Mouse (Mus musculus) heart, postnatal 14 days (tissue): ENCODE data around the gene Lasp1. TPM values are rescaled to one million over a fixed set of nuclear protein-coding genes. Genes with fewer than 3 reads are reported as not detected.
"Not testable (repeated sequence)": the region's sequence is repeated elsewhere in the genome, so short reads cannot be mapped to it uniquely, and the experiment has no call there.

ENCODE experiments used
- DNase-seq, 2 experiments: peaks; one replicate each; pipeline ENCODE4 v3.0.0; 2021 to 2022
- intact Hi-C: fragments of 180-260 bp; cut with DNase I; formaldehyde crosslinking; loops from one replicate; pipeline ENCODE4 v1.15.1; 2025
- total RNA-seq, 2 experiments: library from RNA; stranded (reverse); gene quantifications; 2 replicates each; pipeline ENCODE4 v1.2.3; 2021

The Lasp1 gene
- total RNA-seq, 2 experiments from 2014 or later: 47.8 to 49.6 TPM

DNA sequence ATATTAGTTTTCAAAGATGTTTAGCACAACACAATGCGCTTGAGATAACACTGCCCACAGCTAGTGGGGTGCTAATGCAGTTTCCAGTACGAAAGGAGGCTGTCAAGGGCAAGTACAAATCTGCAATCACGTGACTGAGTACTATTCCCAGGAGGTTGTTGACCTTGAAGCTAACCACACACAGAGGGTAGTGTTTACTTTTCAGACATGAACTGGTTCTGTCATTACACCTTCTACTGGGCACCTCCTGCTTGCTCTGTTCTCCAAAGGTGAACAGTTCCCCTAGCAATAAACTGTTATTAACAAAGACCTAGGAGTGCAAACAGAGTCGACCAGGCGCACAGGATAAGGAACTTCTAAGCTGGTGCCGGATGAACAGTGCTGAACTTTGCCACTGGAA lies 51.6 kb downstream of the Lasp1 start:
- no peak for DNase-seq
- intact Hi-C loops: no loop called here

GRCm38 (mm10) chr11:97851601-97852000 lies 52.8 kb downstream of the Lasp1 start:
- DNase-seq: no peak
- intact Hi-C loops: no loop called here

GRCm38 (mm10) chr11:97855473-97855872 lies 56.7 kb downstream of the Lasp1 start:
- no peak for DNase-seq
- intact Hi-C loops: no loop called here

GRCm38 (mm10) chr11:97862148-97862547 lies 63.3 kb downstream of the Lasp1 start:
- intact Hi-C loops: no loop called here

DNA sequence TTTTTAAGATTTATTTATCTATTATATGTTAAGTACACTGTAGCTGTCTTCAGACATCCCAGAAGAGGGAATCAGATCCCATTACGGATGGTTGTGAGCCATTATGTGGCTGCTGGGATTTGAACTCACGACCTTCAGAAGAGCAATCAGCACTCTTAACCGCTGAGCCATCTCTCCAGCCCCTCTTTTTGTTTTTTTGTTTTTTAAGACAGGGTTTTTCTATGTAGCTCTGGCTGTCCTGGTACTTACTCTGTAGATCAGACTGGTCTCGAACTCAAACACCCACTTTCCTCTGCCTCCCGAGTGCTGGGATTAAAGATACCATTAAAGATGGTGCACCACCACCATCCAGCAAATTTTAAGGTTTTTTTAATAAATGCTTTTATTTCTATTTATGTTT lies 66.6 kb downstream of the Lasp1 start:
- DNase-seq: no peak
- intact Hi-C loops: no loop called here

More at GRCm38 (mm10) chr11:97862148-97862547, 63.3 kb downstream of the Lasp1 start:
- DNase-seq: no peak

GRCm38 (mm10) chr11:97866091-97866888 lies 67.5 kb downstream of the Lasp1 start:
- intact Hi-C loops: no loop called here
- DNase-seq: no peak

DNA sequence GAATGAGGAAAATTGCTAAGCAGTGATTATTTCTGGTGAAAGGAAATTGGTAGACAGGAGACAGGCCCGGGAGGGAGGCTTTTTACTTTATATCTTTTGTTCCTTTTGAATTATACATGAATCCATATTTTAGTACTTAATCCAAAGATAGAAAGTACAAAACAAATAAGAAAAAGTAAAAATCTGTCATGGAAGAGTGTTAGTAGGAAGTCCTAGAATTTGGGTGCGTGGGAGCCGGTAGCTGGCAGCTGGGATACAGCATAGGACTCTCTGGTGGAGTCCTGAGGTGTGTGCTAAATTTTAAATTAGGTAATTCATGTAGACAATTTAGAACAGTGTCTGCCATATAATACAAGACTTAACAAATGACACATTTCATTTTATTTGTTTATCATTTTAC lies 68.8 kb downstream of the Lasp1 start:
- intact Hi-C loops: no loop called here
- no peak for DNase-seq

DNA sequence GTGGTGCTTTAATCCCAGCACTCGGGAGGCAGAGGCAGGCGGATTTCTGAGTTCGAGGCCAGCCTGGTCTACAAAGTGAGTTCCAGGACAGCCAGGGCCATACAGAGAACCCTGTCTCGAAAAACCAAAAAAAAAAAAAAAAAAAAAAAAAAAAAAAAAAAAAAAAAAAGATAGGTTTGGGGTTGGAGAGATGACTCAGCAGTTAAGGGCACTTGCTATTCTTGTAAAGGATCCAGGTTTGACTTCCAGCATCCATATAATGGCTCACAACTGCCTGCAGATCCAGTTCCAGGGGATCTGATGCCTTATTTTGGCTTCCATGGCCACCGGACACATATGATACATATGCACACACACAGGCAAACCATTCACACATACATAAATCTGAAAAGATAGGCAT lies 73.6 kb downstream of the Lasp1 start:
- DNase-seq, intact Hi-C loops: not testable (repeated sequence)

DNA sequence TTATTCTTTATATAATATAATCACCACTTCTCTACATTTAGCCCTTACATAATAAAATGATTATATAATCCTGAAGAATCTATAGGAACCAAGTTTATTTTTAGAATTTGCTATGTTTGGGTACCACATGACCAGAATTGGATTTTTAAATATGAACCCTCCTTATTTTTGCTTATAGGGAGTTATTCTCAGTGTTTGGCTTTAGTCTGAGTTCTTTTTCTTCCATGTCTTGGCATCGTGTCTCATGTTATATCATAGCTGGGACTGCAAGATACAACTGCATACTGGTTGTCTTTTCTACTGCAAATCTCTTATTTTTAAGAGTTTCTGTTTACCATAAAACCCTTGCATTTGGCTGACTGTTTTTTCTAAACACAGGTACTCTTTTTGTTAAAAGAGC lies 75.6 kb downstream of the Lasp1 start:
- intact Hi-C loops: no loop called here
- DNase-seq: no peak

DNA sequence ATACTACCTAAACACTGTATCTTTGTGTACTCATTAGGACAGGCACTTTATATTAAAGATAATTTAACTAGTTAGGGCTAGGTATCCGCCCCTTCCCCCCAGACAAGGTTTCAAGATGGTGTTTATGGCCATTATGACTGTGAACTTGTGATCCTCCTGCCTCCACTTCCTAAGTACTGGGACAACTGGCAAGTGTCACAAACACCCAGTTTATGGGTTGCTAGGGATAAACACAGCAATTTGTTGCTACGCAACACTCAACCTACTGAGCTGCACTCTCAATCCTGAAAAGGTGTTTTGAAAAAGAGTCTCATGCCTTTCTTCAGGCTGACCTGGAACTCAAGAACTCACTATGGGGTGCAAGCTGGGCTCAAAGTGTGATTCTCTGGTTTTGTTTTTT lies 78.5 kb downstream of the Lasp1 start:
- DNase-seq: no peak
- intact Hi-C loops: loop anchor here (5.0 kb wide), 1 partner anchor 35 kb away; the partner anchor contains the start of gene B230217C12Rik

- DNase-seq: no peak
- intact Hi-C loops: no loop called here
Measured at GRCm38 (mm10) chr11:97880362-97880761, 81.6 kb downstream of the Lasp1 start.

- DNase-seq: peak; percentile 72 to 74
- intact Hi-C loops: loop anchor here (1.0 kb wide), 1 partner anchor 90 kb away; no protein-coding TSS in a partner anchor
Measured at GRCm38 (mm10) chr11:97883542-97883917, 84.7 kb downstream of the Lasp1 start.

DNA sequence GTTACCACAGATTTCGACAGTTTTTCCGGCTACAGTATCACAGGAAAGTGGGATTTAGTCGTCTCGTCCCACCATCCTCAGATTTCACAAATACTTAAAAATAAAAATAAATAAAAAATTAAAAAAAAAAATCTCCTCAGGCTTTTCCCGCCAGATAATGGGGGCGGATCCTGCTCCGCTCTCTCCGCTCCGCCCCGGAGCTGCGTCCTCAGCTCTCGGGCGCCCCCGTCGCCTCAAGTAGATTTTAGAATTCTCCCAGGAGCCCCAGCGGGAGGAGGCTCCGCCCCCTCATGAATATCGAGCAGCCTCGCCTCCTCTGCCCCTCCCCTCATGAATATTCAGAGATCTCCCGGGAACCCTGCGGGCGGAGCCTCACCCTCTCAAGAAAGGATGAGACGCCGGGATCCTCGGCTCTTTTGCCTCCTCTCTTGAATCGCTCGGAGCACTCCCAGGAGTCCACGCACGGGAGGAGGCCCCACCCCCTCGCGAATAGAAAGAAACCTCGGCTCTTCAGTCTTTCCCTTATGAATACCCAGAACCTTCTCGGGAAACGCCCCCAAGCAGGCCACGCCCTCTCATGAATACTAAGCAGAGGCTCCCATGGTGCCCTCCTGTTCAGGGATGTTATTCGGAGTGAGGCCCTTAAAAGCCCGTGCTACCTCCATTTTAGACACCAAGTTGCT lies 85.3 kb downstream of the Lasp1 start, which contains the start of gene Fbxo47:
Fbxo47 (minus strand) TSS at position 237 of the 683 bp plus-strand sequence.
- DNase-seq: peak; percentile 96 to 97
- intact Hi-C loops: loop anchor here (1.0 kb wide), 1 partner anchor 91 kb away; no protein-coding TSS in a partner anchor

DNA sequence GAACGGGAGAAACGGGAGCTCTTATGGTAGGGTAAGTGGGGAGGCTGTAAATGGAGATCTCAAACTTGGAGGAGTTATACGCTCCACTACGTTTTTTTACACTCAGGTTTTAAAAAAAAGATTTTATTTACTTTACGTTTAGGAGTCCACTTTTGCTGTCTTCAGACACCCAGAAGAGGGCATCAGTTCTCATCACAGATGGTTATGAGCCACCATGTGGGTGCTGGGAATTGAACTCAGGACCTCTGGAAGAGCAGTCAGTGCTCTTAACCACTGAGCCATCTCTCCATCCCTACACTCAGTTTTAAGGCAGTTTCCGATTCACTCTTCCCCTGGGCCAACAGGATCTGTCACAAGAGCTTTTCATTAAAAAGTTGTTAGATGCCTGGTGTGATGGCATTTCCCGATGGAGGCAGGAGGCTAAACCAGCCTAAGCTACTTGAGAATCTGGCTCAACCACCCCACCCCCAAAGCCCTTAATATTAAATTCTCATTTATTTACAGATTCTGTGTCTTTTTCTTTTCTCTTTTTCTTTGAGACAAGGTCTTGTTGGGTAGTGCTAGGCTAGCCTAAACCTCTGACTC lies 85.9 kb downstream of the Lasp1 start:
- no peak for DNase-seq
- intact Hi-C loops: no loop called here

DNA sequence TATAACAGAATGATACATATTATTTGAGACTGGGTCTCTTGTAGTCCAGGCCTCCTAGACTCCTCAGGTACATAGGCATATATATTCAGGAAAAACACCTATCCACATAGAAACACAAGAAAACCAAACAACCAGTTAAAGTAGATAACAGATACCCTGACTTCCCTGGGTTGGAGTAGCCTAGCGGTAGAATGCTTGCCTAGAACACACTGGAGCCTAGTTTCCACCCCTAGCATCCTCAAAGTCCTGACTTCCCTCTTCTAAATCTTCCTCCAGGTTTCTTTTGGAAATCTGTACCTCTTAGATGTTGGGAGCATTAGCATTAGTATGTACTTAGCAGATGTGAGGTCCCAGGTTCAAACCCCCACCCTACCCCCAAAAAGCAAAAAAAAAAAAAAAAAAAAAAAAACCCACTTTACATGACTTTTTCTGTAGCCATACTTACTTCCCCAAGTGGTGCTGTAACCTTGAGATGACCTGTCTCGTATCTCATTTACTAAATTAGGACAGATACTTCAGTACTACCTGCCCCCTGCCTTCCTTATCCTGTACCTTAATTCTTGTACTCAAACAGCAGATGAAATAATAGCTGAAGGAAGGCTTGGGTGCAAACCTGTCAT lies 86.6 kb downstream of the Lasp1 start:
- no peak for DNase-seq
- intact Hi-C loops: no loop called here

Other genes starting within 250 kb of the Lasp1 start
- under 1 TPM; 0.29 to 0.34 TPM for gene Srcin1, start 222.8 kb upstream of the Lasp1 start, total RNA-seq
- 1 to 10 TPM in 1 of 2 experiments, under 1 TPM in 1; 0.93 to 1.2 TPM for gene Epop, start 169.3 kb upstream of the Lasp1 start, total RNA-seq
- 10 to 100 TPM; 58.1 to 61.7 TPM for gene Mllt6, start 135.6 kb upstream of the Lasp1 start, total RNA-seq
- gene Cisd3, start 113.2 kb upstream of the Lasp1 start, total RNA-seq: 100 to 1,000 TPM; 146 to 147 TPM
- gene Pcgf2, start 98.5 kb upstream of the Lasp1 start, total RNA-seq: 10 to 100 TPM; 11.1 to 12.9 TPM
- 100 to 1,000 TPM; 161 to 169 TPM for gene Psmb3, start 95.6 kb upstream of the Lasp1 start, total RNA-seq
- gene Pip4k2b, start 54.3 kb upstream of the Lasp1 start, total RNA-seq: 10 to 100 TPM; 20.7 to 22.6 TPM
- 10 to 100 TPM in 1 of 2 experiments, 1 to 10 TPM in 1; 8.9 to 10.6 TPM for gene Cwc25, start 32.4 kb upstream of the Lasp1 start, total RNA-seq
- gene 1700001P01Rik, start 23.1 kb upstream of the Lasp1 start, total RNA-seq: under 1 TPM in 1 of 2 experiments, not detected in 1; 0.65 TPM
- 100 to 1,000 TPM; 503 to 533 TPM for gene Rpl23, start 16.6 kb upstream of the Lasp1 start, total RNA-seq
- gene B230217C12Rik, start 41.8 kb downstream of the Lasp1 start, total RNA-seq: 1 to 10 TPM in 1 of 2 experiments, under 1 TPM in 1; 0.95 to 1.1 TPM
- gene Fbxo47, start 85.2 kb downstream of the Lasp1 start, total RNA-seq: under 1 TPM; 0.17 to 0.37 TPM
- 1 to 10 TPM; 7.3 TPM for gene Plxdc1, start 187.4 kb downstream of the Lasp1 start, total RNA-seq
- 1 to 10 TPM; 1.6 to 6.2 TPM for gene Arl5c, start 197.2 kb downstream of the Lasp1 start, total RNA-seq
- gene Cacnb1, start 224.0 kb downstream of the Lasp1 start, total RNA-seq: 1 to 10 TPM; 5.5 to 6.9 TPM
- 100 to 1,000 TPM; 538 to 580 TPM for gene Rpl19, start 227.7 kb downstream of the Lasp1 start, total RNA-seq